Mouse (Mus musculus) megakaryocyte, embryonic 14.5 days (primary cell): ENCODE results near the gene Olfr403.

Experiments
- FLI1 ChIP-seq: IDR thresholded peaks from 2 replicates; pipeline ENCODE4 v1.6.1; 2012; ENCODE audit warnings: low read length, inconsistent platforms, mixed read lengths
- GATA1 ChIP-seq: IDR thresholded peaks from 3 replicates; pipeline ENCODE4 v1.6.1; 2012; ENCODE audit warnings: mixed read lengths, low read length, inconsistent platforms, borderline replicate concordance

- TF ChIP-seq GATA1 = no peak
- TF ChIP-seq FLI1 = no peak
These were observed 55.2 kb downstream of the Olfr403 start for GRCm38 (mm10) chr11:74241201-74241600.
